20 mouse cellular contexts compared by ENCODE assay signal in genomic region chr15:99163512-99164365, GRCm38 (mm10). TPM values are rescaled to one million over a fixed set of nuclear protein-coding genes. Genes with fewer than 3 reads are reported as not detected.
DNase-seq lines count a peak whose midpoint lies in the region; ATAC-seq lines count a peak whose summit lies in the region.
"Had no signal": no experiment of that assay in that cellular context is flagged by ENCODE, and none has a peak within 500 bp of the region (broad histone marks: within the 10 kb centered on the region; RNA-seq: fewer than 3 reads in every experiment).

No protein-coding gene starts in this region.

- H3K9ac ChIP-seq in embryonic facial prominence, embryonic 14.5 days (ENCODE audit: low read depth, low read length) = no peak overlapping the region
- H3K9ac ChIP-seq in kidney, embryonic 14.5 days (ENCODE audit: low read depth, low read length) = no peak overlapping the region
- H3K9ac ChIP-seq in lung, embryonic 16.5 days (ENCODE audit: low read length) = no peak overlapping the region
- H3K9ac ChIP-seq in hindbrain, embryonic 11.5 days (ENCODE audit: low read depth, low read length) = no peak overlapping the region
- H3K9ac ChIP-seq: embryonic facial prominence, embryonic 13.5 days; liver, embryonic 13.5 days; stomach, embryonic 15.5 days had no signal

- H3K4me2 ChIP-seq in embryonic facial prominence, embryonic 14.5 days (ENCODE audit: low read depth, low read length) = no peak overlapping the region
- no peak overlapping the region for H3K4me2 ChIP-seq in kidney, embryonic 14.5 days (replicated peaks; ENCODE audit: low read depth, low read length)
- H3K4me2 ChIP-seq in lung, embryonic 16.5 days (ENCODE audit: low read depth, low read length) = no peak overlapping the region
- H3K4me2 ChIP-seq in hindbrain, embryonic 11.5 days (replicated peaks; ENCODE audit: low read depth, low read length) = no peak overlapping the region
- H3K4me2 ChIP-seq: embryonic facial prominence, embryonic 13.5 days; liver, embryonic 13.5 days; stomach, embryonic 15.5 days had no signal

- H3K27me3 ChIP-seq in embryonic facial prominence, embryonic 14.5 days (replicated peaks; ENCODE audit: control insufficient read depth, insufficient read depth, low read length) = no peaks in the 10 kb centered on the region
- no peaks in the 10 kb centered on the region for H3K27me3 ChIP-seq in embryonic facial prominence, embryonic 10.5 days (replicated peaks; ENCODE audit: low read depth, poor library complexity, severe bottlenecking)
- H3K27me3 ChIP-seq in kidney, embryonic 14.5 days (ENCODE audit: control insufficient read depth, insufficient read depth, low read length) = no peaks in the 10 kb centered on the region
- H3K27me3 ChIP-seq in lung, embryonic 16.5 days (ENCODE audit: control insufficient read depth, insufficient read depth, low read depth, low read length) = no peaks in the 10 kb centered on the region
- no peaks in the 10 kb centered on the region for H3K27me3 ChIP-seq in hindbrain, embryonic 11.5 days (ENCODE audit: control insufficient read depth, insufficient read depth, low read length)
- H3K27me3 ChIP-seq: embryonic facial prominence, embryonic 13.5 days; liver, embryonic 13.5 days; stomach, embryonic 15.5 days had no signal

- 70% methylated on average over 12 of the region's 12 CpGs for WGBS in embryonic facial prominence, embryonic 14.5 days
- WGBS in embryonic facial prominence, embryonic 10.5 days = 76% methylated on average over 12 of the region's 12 CpGs
- 63% methylated on average over 12 of the region's 12 CpGs for WGBS in kidney, embryonic 14.5 days
- WGBS in lung, embryonic 16.5 days = 66% methylated on average over 12 of the region's 12 CpGs
- 49% methylated on average over 12 of the region's 12 CpGs for WGBS in large intestine, adult 2 months
- 77% methylated on average over 12 of the region's 12 CpGs for WGBS in hindbrain, embryonic 11.5 days

- no peak for ATAC-seq in embryonic facial prominence, embryonic 14.5 days (ENCODE audit: low read depth)
- peak; percentile 72 for ATAC-seq in kidney, embryonic 14.5 days (ENCODE audit: low FRiP score, low TSS enrichment)
- ATAC-seq in lung, embryonic 16.5 days (ENCODE audit: low read depth) = 0 out of 2 replicates have a peak, but pooled peaks have one; percentile 15
- ATAC-seq in hindbrain, embryonic 11.5 days (ENCODE audit: low FRiP score) = no peak

- H3K27ac ChIP-seq in embryonic facial prominence, embryonic 14.5 days (replicated peaks; ENCODE audit: low read depth, low read length) = no peak overlapping the region
- H3K27ac ChIP-seq in embryonic facial prominence, embryonic 10.5 days (replicated peaks) = no peak overlapping the region
- no peak overlapping the region for H3K27ac ChIP-seq in kidney, embryonic 14.5 days (ENCODE audit: low read depth, low read length)
- no peak overlapping the region for H3K27ac ChIP-seq in lung, embryonic 16.5 days (ENCODE audit: low read length)
- no peak overlapping the region for H3K27ac ChIP-seq in hindbrain, embryonic 11.5 days (ENCODE audit: low read depth, low read length)
- H3K27ac ChIP-seq: embryonic facial prominence, embryonic 13.5 days; forebrain, embryonic 10.5 days; liver, embryonic 13.5 days; midbrain, embryonic 10.5 days; stomach, embryonic 15.5 days had no signal

- no peaks in the 10 kb centered on the region for H3K9me3 ChIP-seq in embryonic facial prominence, embryonic 14.5 days (ENCODE audit: control insufficient read depth, low read length)
- H3K9me3 ChIP-seq in embryonic facial prominence, embryonic 10.5 days = no peaks in the 10 kb centered on the region
- no peaks in the 10 kb centered on the region for H3K9me3 ChIP-seq in kidney, embryonic 14.5 days (ENCODE audit: control insufficient read depth, low read length)
- H3K9me3 ChIP-seq in lung, embryonic 16.5 days (ENCODE audit: control insufficient read depth, low read length) = no peaks in the 10 kb centered on the region
- H3K9me3 ChIP-seq in hindbrain, embryonic 11.5 days (ENCODE audit: control insufficient read depth, low read length) = no peaks in the 10 kb centered on the region
- H3K9me3 ChIP-seq: embryonic facial prominence, embryonic 13.5 days; liver, embryonic 13.5 days; stomach, embryonic 15.5 days had no signal

- H3K4me3 ChIP-seq in embryonic facial prominence, embryonic 14.5 days (ENCODE audit: low read depth, low read length) = no peak overlapping the region
- no peak overlapping the region for H3K4me3 ChIP-seq in embryonic facial prominence, embryonic 10.5 days
- H3K4me3 ChIP-seq in kidney, embryonic 14.5 days (ENCODE audit: low read length) = no peak overlapping the region
- no peak overlapping the region for H3K4me3 ChIP-seq in lung, embryonic 16.5 days (ENCODE audit: low read length)
- no peak overlapping the region for H3K4me3 ChIP-seq in hindbrain, embryonic 11.5 days (ENCODE audit: low read depth, low read length)
- H3K4me3 ChIP-seq: embryonic facial prominence, embryonic 13.5 days; forebrain, embryonic 10.5 days; liver, embryonic 13.5 days; midbrain, embryonic 10.5 days; stomach, embryonic 15.5 days had no signal

- H3K36me3 ChIP-seq in embryonic facial prominence, embryonic 14.5 days (ENCODE audit: control insufficient read depth, insufficient read depth, low read length) = peaks cover 27% of the 10 kb centered on the region
- peaks cover 76% of the 10 kb centered on the region for H3K36me3 ChIP-seq in embryonic facial prominence, embryonic 10.5 days (replicated peaks)
- peaks cover 21% of the 10 kb centered on the region for H3K36me3 ChIP-seq in kidney, embryonic 14.5 days (ENCODE audit: control insufficient read depth, insufficient read depth, low read length)
- H3K36me3 ChIP-seq in lung, embryonic 16.5 days (ENCODE audit: control insufficient read depth, insufficient read depth, low read length) = peaks cover 7% of the 10 kb centered on the region; the same call in 1 of the 2 replicates
- H3K36me3 ChIP-seq in hindbrain, embryonic 11.5 days (ENCODE audit: control insufficient read depth, insufficient read depth, low read length) = peaks cover 3% of the 10 kb centered on the region; the same call in 1 of the 2 replicates

- DNase-seq in embryonic facial prominence, embryonic 14.5 days (ENCODE audit: low spot score) = peak; percentile 22
- DNase-seq in embryonic facial prominence, embryonic 10.5 days (ENCODE audit: low spot score) = no peak
- DNase-seq in kidney, postnatal 25 days = no peak
- DNase-seq in lung, postnatal 10 days = no peak
- peak; percentile 11 for DNase-seq in large intestine, adult 2 months (ENCODE audit: low read depth, low spot score)
- DNase-seq in hindbrain, embryonic 11.5 days (ENCODE audit: low spot score) = no peak
- DNase-seq: adrenal gland, adult 2 months; cerebellum, adult 18-20 months; cerebellum, postnatal 36 days; gastrocnemius, postnatal 10 days; layer of hippocampus, postnatal 36 days; liver, embryonic 13.5 days; lung, postnatal 4 days; right cerebral cortex, postnatal 14 days had no signal

- H3K4me1 ChIP-seq in embryonic facial prominence, embryonic 14.5 days (ENCODE audit: control insufficient read depth, insufficient read depth, low read length) = no peaks in the 10 kb centered on the region
- 0 out of 2 replicates have a peak, but pooled peaks cover 4% of the 10 kb centered on the region for H3K4me1 ChIP-seq in embryonic facial prominence, embryonic 10.5 days
- no peaks in the 10 kb centered on the region; the same call in 1 of the 2 replicates for H3K4me1 ChIP-seq in kidney, embryonic 14.5 days (ENCODE audit: control insufficient read depth, insufficient read depth, low read length)
- H3K4me1 ChIP-seq in lung, embryonic 16.5 days (replicated peaks; ENCODE audit: control insufficient read depth, insufficient read depth, low read length) = no peaks in the 10 kb centered on the region; the same call in 1 of the 2 replicates
- no peaks in the 10 kb centered on the region for H3K4me1 ChIP-seq in hindbrain, embryonic 11.5 days (replicated peaks; ENCODE audit: control insufficient read depth, insufficient read depth, low read length)
- H3K4me1 ChIP-seq: embryonic facial prominence, embryonic 13.5 days; liver, embryonic 13.5 days; midbrain, embryonic 10.5 days; stomach, embryonic 15.5 days had no signal

RNA-seq across cellular contexts. Expression of gene Spats2, which starts 38.0 kb away (rescaled TPM):
- polyA plus RNA-seq in embryonic facial prominence, embryonic 14.5 days (2014; fragmentation: Nextera tagmentation; extraction: Ambion mirVana) = 35.5 and 38.9 TPM in 2 replicates
- 60.1 and 62.1 TPM in 2 replicates for polyA plus RNA-seq in embryonic facial prominence, embryonic 10.5 days (2016; fragmentation: Nextera tagmentation; extraction: Ambion mirVana)
- polyA plus RNA-seq in kidney, embryonic 14.5 days (2014; fragmentation: Nextera tagmentation; extraction: Ambion mirVana) = 51.5 and 55.2 TPM in 2 replicates
- 27.1 and 30.1 TPM in 2 replicates for polyA plus RNA-seq in lung, embryonic 16.5 days (2015; fragmentation: Nextera tagmentation; extraction: Ambion mirVana)
- 6.1 and 6.6 TPM in 2 replicates for polyA plus RNA-seq in large intestine, adult 2 months (2012; rRNA removed)
- polyA plus RNA-seq in hindbrain, embryonic 11.5 days (2014; fragmentation: Nextera tagmentation; extraction: Ambion mirVana) = 59.5 and 64.9 TPM in 2 replicates

Comparison
In these comparisons a context has a peak if more than half of its experiments do, and no peak if none do; other contexts are left out.
1. DNase-seq: peak in embryonic facial prominence, embryonic 14.5 days (single experiment) and large intestine, adult 2 months (single experiment); none in embryonic facial prominence, embryonic 10.5 days (single experiment), kidney, postnatal 25 days (0 of 2), lung, postnatal 10 days (single experiment) and hindbrain, embryonic 11.5 days (single experiment).
2. ATAC-seq: peak in kidney, embryonic 14.5 days (single experiment) and lung, embryonic 16.5 days (single experiment); none in embryonic facial prominence, embryonic 14.5 days (single experiment) and hindbrain, embryonic 11.5 days (single experiment).